Mouse (Mus musculus) layer of hippocampus, adult 8-10 months (tissue): ENCODE measurements at regions not wholly inside any gene's neighbourhood (a gene's known extent, or its start where the extent isn't known, plus 50 kb on each side); places are given as distances from the start of the nearest gene placed in this dataset.
A peak's percentile ranks its signal among the peaks of the same experiment; 100 is the strongest.

ENCODE experiments used
- DNase-seq, 2 experiments: peaks; one replicate each; pipeline ENCODE4 v3.0.0; 2022; ENCODE audit warnings: low spot score in 2 of 2

GRCm38 (mm10) chr12:45437271-45437670, 362.8 kb upstream of the Stxbp6 start:
- DNase-seq = no peak

DNA sequence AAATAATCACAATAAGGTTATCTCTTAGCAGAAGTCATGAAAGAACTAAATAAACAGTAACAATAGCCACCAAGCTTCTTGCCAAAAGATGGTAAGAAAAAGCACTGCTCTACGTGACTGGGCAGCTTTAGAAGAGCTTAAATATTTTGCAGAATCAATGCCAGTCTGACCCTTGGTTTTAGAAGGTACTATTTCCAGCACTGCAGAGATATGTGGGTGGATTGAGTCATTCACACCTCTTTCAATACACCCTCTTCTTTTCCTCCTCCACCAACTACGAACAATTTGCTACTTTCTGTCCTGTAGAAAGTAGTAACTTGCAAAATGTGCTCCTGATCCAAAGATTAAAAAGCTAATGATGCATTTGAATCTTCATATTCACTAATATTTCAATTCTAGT, 324.9 kb upstream of the Stxbp6 start:
- no peak for DNase-seq

DNA sequence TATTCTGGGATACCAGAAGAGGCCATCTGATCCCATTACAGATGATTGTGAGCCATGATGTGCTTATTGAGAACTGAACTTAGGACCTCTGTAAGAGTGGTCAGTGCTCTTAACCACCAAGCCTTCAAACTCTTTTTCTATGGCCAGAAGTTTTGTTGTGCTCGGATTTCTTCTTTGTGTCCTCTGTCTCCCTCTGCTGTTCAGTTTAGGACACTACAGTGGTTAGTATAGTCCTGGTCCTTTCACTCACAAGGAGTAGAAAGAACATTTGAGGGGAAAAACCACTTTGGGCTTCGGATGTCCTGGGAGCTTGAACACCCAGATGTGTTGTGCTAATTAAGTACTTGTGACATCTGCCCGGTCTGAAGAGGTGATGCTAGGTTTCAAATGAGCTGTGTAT, 310.4 kb upstream of the Stxbp6 start:
- peak; percentile 8 to 25 for DNase-seq
